Mouse (Mus musculus): ENCODE measurements around the gene Lhx4. TPM values are rescaled to one million over a fixed set of nuclear protein-coding genes. Genes with fewer than 3 reads are reported as not detected.

The Lhx4 gene
- polyA plus RNA-seq, 1 experiment from 2014 or later = 2.3 TPM

GRCm38 (mm10) chr1:155720006-155720405 lies 31.5 kb downstream of the Lhx4 start:
- Histone ChIP-seq H3K36me3 (no peaks in the 10 kb centered on the region), H3K27me3 (peaks cover 32% of the 10 kb centered on the region), H3K4me3 (no peak overlapping the region), H3K9me3 (no peaks in the 10 kb centered on the region), H3K4me2 (no peak overlapping the region), H3K27ac (replicated peaks) (no peak overlapping the region), H3K9ac (no peak overlapping the region), H3K4me1 (replicated peaks) (peaks cover 8% of the 10 kb centered on the region)
- WGBS = 57% methylated on average over 5 of the region's 5 CpGs
- ATAC-seq (ENCODE audit: low FRiP score, low read depth) = no peak

GRCm38 (mm10) chr1:155718851-155719250 lies 32.6 kb downstream of the Lhx4 start:
- Histone ChIP-seq H3K27me3 (peaks cover 21% of the 10 kb centered on the region), H3K4me2 (no peak overlapping the region), H3K9ac (no peak overlapping the region), H3K9me3 (no peaks in the 10 kb centered on the region), H3K27ac (replicated peaks) (no peak overlapping the region), H3K36me3 (no peaks in the 10 kb centered on the region), H3K4me1 (replicated peaks) (peaks cover 8% of the 10 kb centered on the region), H3K4me3 (no peak overlapping the region)
- 65% methylated on average over 3 of the region's 3 CpGs for WGBS
- ATAC-seq (ENCODE audit: low FRiP score, low read depth) = no peak

- no peak overlapping the region for H3K4me2 ChIP-seq
- H3K27me3 ChIP-seq = peaks cover 12% of the 10 kb centered on the region; the same call in 1 of the 2 replicates
- ATAC-seq (ENCODE audit: low FRiP score, low read depth) = no peak
- H3K9me3 ChIP-seq = no peaks in the 10 kb centered on the region
- H3K4me1 ChIP-seq (replicated peaks) = peaks cover 5% of the 10 kb centered on the region
- no peaks in the 10 kb centered on the region for H3K36me3 ChIP-seq
- H3K4me3 ChIP-seq = no peak overlapping the region
- no peak overlapping the region for H3K27ac ChIP-seq (replicated peaks)
- H3K9ac ChIP-seq = no peak overlapping the region
- WGBS = 95% methylated on average over 12 of the region's 12 CpGs
Measured at GRCm38 (mm10) chr1:155717301-155717700, 34.2 kb downstream of the Lhx4 start.

DNA sequence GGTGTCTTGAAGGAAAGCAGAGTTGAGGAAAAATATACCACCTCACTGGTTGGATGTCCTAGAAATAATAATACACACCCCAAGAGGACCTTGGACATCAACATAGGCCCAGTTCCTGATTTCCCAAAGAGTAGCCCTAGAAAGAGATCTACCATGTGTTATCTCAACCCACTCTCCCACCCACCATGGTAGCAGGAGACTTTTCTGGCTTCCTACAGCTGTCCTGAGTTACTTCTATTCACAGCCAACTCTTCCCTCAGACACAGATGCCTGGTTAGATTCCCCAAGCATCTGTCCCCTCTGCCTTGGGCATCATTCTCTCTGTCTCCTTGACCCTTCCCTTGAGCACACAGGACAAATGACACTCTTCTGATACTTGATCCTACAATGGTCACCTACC lies 36.1 kb downstream of the Lhx4 start:
- no peak for ATAC-seq (ENCODE audit: low FRiP score, low read depth)
- no peaks in the 10 kb centered on the region for H3K9me3 ChIP-seq
- H3K4me3 ChIP-seq = no peak overlapping the region
- no peak overlapping the region for H3K9ac ChIP-seq
- 0 out of 2 replicates have a peak, but pooled peaks cover 7% of the 10 kb centered on the region for H3K4me1 ChIP-seq (replicated peaks)
- peaks cover 3% of the 10 kb centered on the region; the same call in 1 of the 2 replicates for H3K27me3 ChIP-seq
- H3K27ac ChIP-seq (replicated peaks) = no peak overlapping the region
- H3K36me3 ChIP-seq = no peaks in the 10 kb centered on the region
- H3K4me2 ChIP-seq = no peak overlapping the region

DNA sequence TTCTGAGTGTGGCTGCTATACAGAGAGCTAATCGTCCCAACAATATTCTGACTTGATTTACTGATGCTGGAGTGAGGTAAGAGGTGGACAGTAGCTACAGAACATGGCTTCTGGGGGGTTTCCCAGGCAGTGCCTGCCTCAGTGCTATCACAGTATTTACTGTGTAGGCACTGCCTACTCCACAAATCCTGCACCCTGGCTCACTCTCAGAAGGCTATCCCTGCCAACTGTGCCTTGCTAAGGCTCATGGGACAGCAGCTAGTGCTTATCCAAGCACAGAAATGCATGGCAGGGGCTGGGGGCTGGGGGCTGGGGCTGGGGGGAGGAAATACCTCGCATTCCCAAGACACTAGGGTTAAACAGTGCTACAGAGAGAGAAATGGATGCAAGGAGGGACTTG lies 38.2 kb downstream of the Lhx4 start:
- Histone ChIP-seq H3K27ac (replicated peaks) (no peak overlapping the region), H3K27me3 (no peaks in the 10 kb centered on the region), H3K9me3 (no peaks in the 10 kb centered on the region), H3K4me1 (replicated peaks) (0 out of 2 replicates have a peak, but pooled peaks cover 7% of the 10 kb centered on the region), H3K4me2 (no peak overlapping the region), H3K4me3 (no peak overlapping the region), H3K9ac (no peak overlapping the region), H3K36me3 (no peaks in the 10 kb centered on the region)
- WGBS = 75% methylated on average over 2 of the region's 2 CpGs
- no peak for ATAC-seq (ENCODE audit: low FRiP score, low read depth)

- WGBS = 58% methylated on average over 5 of the region's 5 CpGs
- H3K9ac ChIP-seq = no peak overlapping the region
- no peak overlapping the region for H3K4me3 ChIP-seq
- H3K4me2 ChIP-seq = no peak overlapping the region
- H3K9me3 ChIP-seq = no peaks in the 10 kb centered on the region
- H3K27me3 ChIP-seq = no peaks in the 10 kb centered on the region
- H3K4me1 ChIP-seq (replicated peaks) = 0 out of 2 replicates have a peak, but pooled peaks cover 4% of the 10 kb centered on the region
- no peaks in the 10 kb centered on the region for H3K36me3 ChIP-seq
- no peak overlapping the region for H3K27ac ChIP-seq (replicated peaks)
- ATAC-seq (ENCODE audit: low FRiP score, low read depth) = peak; percentile 63; the same call in 1 of the 2 replicates
Measured at GRCm38 (mm10) chr1:155704182-155704581, 47.3 kb downstream of the Lhx4 start.

- no peak for ATAC-seq (ENCODE audit: low FRiP score, low read depth)
- Histone ChIP-seq H3K9me3 (no peaks in the 10 kb centered on the region), H3K4me2 (no peak overlapping the region), H3K27ac (replicated peaks) (no peak overlapping the region), H3K27me3 (no peaks in the 10 kb centered on the region), H3K9ac (no peak overlapping the region), H3K36me3 (no peaks in the 10 kb centered on the region), H3K4me1 (replicated peaks) (peaks cover 11% of the 10 kb centered on the region), H3K4me3 (no peak overlapping the region)
- 90% methylated on average over 5 of the region's 5 CpGs for WGBS
Measured at GRCm38 (mm10) chr1:155703191-155703680, 48.2 kb downstream of the Lhx4 start.

- no peak overlapping the region for H3K9ac ChIP-seq
- no peak overlapping the region for H3K4me3 ChIP-seq
- H3K36me3 ChIP-seq = no peaks in the 10 kb centered on the region
- H3K4me2 ChIP-seq = no peak overlapping the region
- no peaks in the 10 kb centered on the region for H3K9me3 ChIP-seq
- H3K4me1 ChIP-seq (replicated peaks) = peaks cover 13% of the 10 kb centered on the region
- no peak for ATAC-seq (ENCODE audit: low FRiP score, low read depth)
- H3K27ac ChIP-seq (replicated peaks) = no peak overlapping the region
- H3K27me3 ChIP-seq = no peaks in the 10 kb centered on the region
Measured at GRCm38 (mm10) chr1:155700886-155701285, 50.6 kb downstream of the Lhx4 start.

- Histone ChIP-seq H3K4me3 (no peak overlapping the region), H3K4me2 (peak overlapping the region; percentile 21; the same call in 1 of the 2 replicates), H3K4me1 (replicated peaks) (peaks cover 13% of the 10 kb centered on the region), H3K9me3 (no peaks in the 10 kb centered on the region), H3K36me3 (no peaks in the 10 kb centered on the region), H3K27ac (replicated peaks) (no peak overlapping the region; the same call in 1 of the 2 replicates), H3K9ac (no peak overlapping the region), H3K27me3 (no peaks in the 10 kb centered on the region)
- 48% methylated on average over 17 of the region's 17 CpGs for WGBS
- ATAC-seq (ENCODE audit: low FRiP score, low read depth) = peak; percentile 55; the same call in 1 of the 2 replicates
Measured at GRCm38 (mm10) chr1:155698373-155699159, 52.9 kb downstream of the Lhx4 start.

GRCm38 (mm10) chr1:155693443-155693842 lies 58.0 kb downstream of the Lhx4 start:
- H3K27me3 ChIP-seq = 0 out of 2 replicates have a peak, but pooled peaks cover 2% of the 10 kb centered on the region
- ATAC-seq (ENCODE audit: low FRiP score, low read depth) = no peak
- no peak overlapping the region for H3K27ac ChIP-seq (replicated peaks)
- H3K4me2 ChIP-seq = no peak overlapping the region
- 33% methylated on average over 5 of the region's 5 CpGs for WGBS
- no peaks in the 10 kb centered on the region for H3K36me3 ChIP-seq
- no peak overlapping the region for H3K9ac ChIP-seq
- no peaks in the 10 kb centered on the region for H3K9me3 ChIP-seq
- no peak overlapping the region for H3K4me3 ChIP-seq
- H3K4me1 ChIP-seq (replicated peaks) = peaks cover 11% of the 10 kb centered on the region

DNA sequence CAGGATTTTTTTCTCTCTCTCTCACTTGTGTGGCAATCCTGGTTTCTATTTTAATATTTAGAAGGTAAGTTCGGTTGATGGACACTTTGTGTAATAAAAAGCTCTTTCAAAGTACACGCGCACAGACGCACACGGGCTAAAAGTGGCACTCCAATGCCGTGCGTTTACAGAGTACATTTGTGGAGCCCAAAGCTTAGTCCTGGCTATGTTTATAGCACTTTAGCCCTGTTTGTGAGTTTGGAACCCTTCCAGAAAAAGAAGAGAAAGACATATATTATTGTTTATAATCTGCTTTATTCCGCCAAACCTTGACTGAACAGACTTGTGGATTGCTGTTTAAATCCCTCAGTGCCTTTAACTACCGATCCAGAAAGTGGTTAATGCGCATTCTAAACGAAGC lies 58.5 kb downstream of the Lhx4 start:
- H3K27me3 ChIP-seq = 0 out of 2 replicates have a peak, but pooled peaks cover 2% of the 10 kb centered on the region
- H3K27ac ChIP-seq (replicated peaks) = no peak overlapping the region
- no peaks in the 10 kb centered on the region for H3K9me3 ChIP-seq
- no peak for ATAC-seq (ENCODE audit: low FRiP score, low read depth)
- H3K4me1 ChIP-seq (replicated peaks) = peaks cover 7% of the 10 kb centered on the region; the same call in 1 of the 2 replicates
- H3K4me2 ChIP-seq = no peak overlapping the region
- no peak overlapping the region for H3K4me3 ChIP-seq
- H3K9ac ChIP-seq = no peak overlapping the region
- 65% methylated on average over 11 of the region's 11 CpGs for WGBS
- H3K36me3 ChIP-seq = no peaks in the 10 kb centered on the region

GRCm38 (mm10) chr1:155692230-155692629 lies 59.3 kb downstream of the Lhx4 start:
- ATAC-seq (ENCODE audit: low FRiP score, low read depth) = no peak
- Histone ChIP-seq H3K36me3 (no peaks in the 10 kb centered on the region), H3K9ac (no peak overlapping the region), H3K9me3 (no peaks in the 10 kb centered on the region), H3K4me3 (no peak overlapping the region), H3K27ac (replicated peaks) (no peak overlapping the region), H3K27me3 (0 out of 2 replicates have a peak, but pooled peaks cover 2% of the 10 kb centered on the region), H3K4me1 (replicated peaks) (peaks cover 7% of the 10 kb centered on the region; the same call in 1 of the 2 replicates), H3K4me2 (no peak overlapping the region)
- WGBS = 92% methylated on average over 6 of the region's 6 CpGs
